Mouse (Mus musculus): ENCODE results near the gene Disp2. TPM values are rescaled to one million over a fixed set of nuclear protein-coding genes. Genes with fewer than 3 reads are reported as not detected.

The Disp2 gene
- total RNA-seq, 1 experiment = 0.31 TPM

DNA sequence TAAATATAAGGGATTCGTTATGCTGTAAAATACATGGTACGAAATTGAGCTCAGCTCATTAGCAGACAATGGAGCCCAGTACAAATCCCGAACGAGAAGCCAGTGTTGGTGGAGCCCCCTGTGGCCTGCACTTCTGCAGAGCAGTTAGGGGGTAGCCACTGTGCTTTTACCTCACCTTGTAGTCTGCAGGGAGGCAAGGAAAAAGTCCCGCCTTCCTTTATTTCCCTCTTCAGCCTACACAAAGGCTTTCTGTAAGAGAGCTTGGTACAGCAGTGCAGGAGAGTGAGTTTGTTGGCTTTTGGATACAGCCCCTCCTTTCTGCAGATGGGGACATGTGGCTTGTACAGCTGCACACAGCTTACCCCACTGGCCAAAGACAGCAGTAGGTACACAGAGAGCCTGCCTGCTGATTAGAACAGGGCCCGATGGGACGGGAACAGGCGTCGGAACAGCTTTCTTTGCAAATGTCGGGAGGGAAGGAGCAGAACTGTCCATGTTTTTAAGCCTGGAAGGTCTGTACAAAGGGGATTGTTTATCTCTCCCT lies 30.1 kb upstream of the Disp2 start:
- H3K27ac ChIP-seq (ENCODE audit: insufficient read depth, low read depth, low read length, poor library complexity, severe bottlenecking) = no peak overlapping the region
- H3K4me3 ChIP-seq (ENCODE audit: insufficient read depth in 1 of 2, low read depth in 1 of 2, low read length in 2 of 2, poor library complexity in 1 of 2, severe bottlenecking in 1 of 2) = no peak overlapping the region
- no peak for DNase-seq (ENCODE audit: low read depth, low spot score)
- H3K4me1 ChIP-seq (ENCODE audit: control insufficient read depth in 2 of 2, insufficient read depth in 2 of 2, low read length in 2 of 2, poor library complexity in 1 of 2) = no peaks in the 10 kb centered on the region
- in situ Hi-C loops (cut with MboI; ENCODE audit: low sequenced_read_pairs in 2 of 2, unreplicated experiment in 2 of 2) = loop anchor here in 1 of 2 experiments (5.0 kb wide), 1 partner anchor 148 kb away; no protein-coding TSS in a partner anchor
- H3K36me3 ChIP-seq (ENCODE audit: control insufficient read depth, insufficient read depth, low read length, poor library complexity, severe bottlenecking) = no peaks in the 10 kb centered on the region
- TF ChIP-seq CHD2 (IDR thresholded peaks at IDR 0.05; ENCODE audit: low read depth, low read length) = no peak
- TF ChIP-seq ZC3H11A (IDR thresholded peaks at IDR 0.05; ENCODE audit: borderline replicate concordance, low read depth, low read length) = no peak
- TF ChIP-seq MAFK (IDR thresholded peaks at IDR 0.05; ENCODE audit: insufficient read depth, low read depth, low read length) = no peak
- no peak for TF ChIP-seq ZNF384 (IDR thresholded peaks at IDR 0.05; ENCODE audit: low read depth, low read length)
- TF ChIP-seq HCFC1 (IDR thresholded peaks at IDR 0.05; ENCODE audit: borderline replicate concordance, insufficient read depth, low read length) = no peak
- H3K9me3 ChIP-seq (ENCODE audit: control insufficient read depth, insufficient read depth, low read depth, low read length) = no peaks in the 10 kb centered on the region
- H3K9ac ChIP-seq (ENCODE audit: insufficient read depth, low read depth, low read length, poor library complexity, severe bottlenecking) = no peak overlapping the region

DNA sequence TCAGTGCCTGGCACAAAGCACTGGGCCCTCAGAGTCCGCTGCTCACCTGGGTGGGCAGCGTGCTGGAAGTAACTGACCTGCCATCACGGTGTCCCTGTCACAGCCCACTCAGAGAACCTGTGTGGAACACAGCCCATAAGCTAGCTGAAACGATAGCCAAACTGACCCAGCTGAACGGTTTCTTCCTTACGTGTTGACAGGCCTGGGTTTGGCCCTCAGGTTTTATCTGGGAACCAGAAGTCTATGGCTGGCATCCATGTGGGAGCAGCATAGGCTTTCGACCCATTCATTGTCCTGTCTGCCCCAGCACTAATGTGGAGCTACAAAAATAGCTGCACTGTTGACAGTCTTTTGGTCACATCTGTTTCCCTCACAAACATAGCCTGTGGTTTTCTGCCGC lies 29.0 kb upstream of the Disp2 start:
- no peaks in the 10 kb centered on the region for H3K36me3 ChIP-seq (ENCODE audit: control insufficient read depth, insufficient read depth, low read length, poor library complexity, severe bottlenecking)
- in situ Hi-C loops (cut with MboI; ENCODE audit: low sequenced_read_pairs in 2 of 2, unreplicated experiment in 2 of 2) = no loop called here
- H3K27ac ChIP-seq (ENCODE audit: insufficient read depth, low read depth, low read length, poor library complexity, severe bottlenecking) = no peak overlapping the region
- no peak for DNase-seq (ENCODE audit: low read depth, low spot score)
- TF ChIP-seq MAFK (IDR thresholded peaks at IDR 0.05; ENCODE audit: insufficient read depth, low read depth, low read length) (no peak), HCFC1 (IDR thresholded peaks at IDR 0.05; ENCODE audit: borderline replicate concordance, insufficient read depth, low read length) (no peak), CHD2 (IDR thresholded peaks at IDR 0.05; ENCODE audit: low read depth, low read length) (no peak), ZNF384 (IDR thresholded peaks at IDR 0.05; ENCODE audit: low read depth, low read length) (no peak)
- H3K9me3 ChIP-seq (ENCODE audit: control insufficient read depth, insufficient read depth, low read depth, low read length) = no peaks in the 10 kb centered on the region
- H3K4me3 ChIP-seq (ENCODE audit: insufficient read depth in 1 of 2, low read depth in 1 of 2, low read length in 2 of 2, poor library complexity in 1 of 2, severe bottlenecking in 1 of 2) = no peak overlapping the region
- no peak overlapping the region for H3K9ac ChIP-seq (ENCODE audit: insufficient read depth, low read depth, low read length, poor library complexity, severe bottlenecking)
- no peaks in the 10 kb centered on the region for H3K4me1 ChIP-seq (ENCODE audit: control insufficient read depth in 2 of 2, insufficient read depth in 2 of 2, low read length in 2 of 2, poor library complexity in 1 of 2)

DNA sequence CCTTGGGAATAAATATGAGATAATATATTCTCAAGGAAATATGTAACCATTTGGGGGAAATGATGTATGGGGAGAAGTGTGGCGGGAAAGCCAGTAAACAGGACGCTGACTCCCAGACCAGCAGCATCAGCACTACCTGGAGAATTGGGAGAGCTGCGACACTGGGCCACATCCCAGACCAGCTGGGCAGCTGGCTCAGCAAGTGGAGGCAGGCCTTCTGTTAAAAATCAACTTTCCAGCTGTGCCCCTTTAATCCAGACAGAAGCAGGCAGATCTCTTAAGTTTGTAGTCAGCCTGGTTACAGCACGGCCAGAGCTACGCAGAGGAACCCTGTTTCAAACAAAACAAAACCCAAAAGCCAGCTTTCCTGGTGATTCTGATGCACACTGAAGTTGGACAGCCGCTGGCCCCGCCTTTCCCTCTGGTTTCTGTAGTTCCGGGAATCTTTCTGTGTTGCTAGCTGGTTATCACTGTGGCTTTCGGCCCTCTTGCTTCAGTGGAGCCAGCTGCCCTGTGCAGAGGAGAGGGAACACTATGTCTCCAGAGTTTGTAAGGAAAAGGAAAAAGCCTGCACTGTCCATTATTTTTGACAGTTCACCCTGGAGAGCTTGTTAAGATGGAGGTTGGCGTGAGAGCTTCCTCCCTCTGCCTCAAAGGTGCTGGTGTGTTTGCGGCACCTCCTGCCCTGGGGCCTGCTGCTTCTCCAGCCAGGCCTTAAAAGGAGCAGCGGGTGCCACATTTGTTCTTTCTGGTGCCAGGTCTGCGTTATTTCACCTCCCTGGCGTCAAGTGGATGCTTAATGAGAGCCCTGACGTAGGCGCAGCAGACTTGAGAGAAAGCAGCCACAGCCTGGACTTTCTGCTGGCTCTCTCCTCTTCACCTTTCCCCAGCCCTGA lies 27.4 kb upstream of the Disp2 start:
- no peak for DNase-seq (ENCODE audit: low read depth, low spot score)
- Histone ChIP-seq H3K4me3 (ENCODE audit: insufficient read depth in 1 of 2, low read depth in 1 of 2, low read length in 2 of 2, poor library complexity in 1 of 2, severe bottlenecking in 1 of 2) (no peak overlapping the region), H3K27ac (ENCODE audit: insufficient read depth, low read depth, low read length, poor library complexity, severe bottlenecking) (no peak overlapping the region), H3K36me3 (ENCODE audit: control insufficient read depth, insufficient read depth, low read length, poor library complexity, severe bottlenecking) (no peaks in the 10 kb centered on the region), H3K9ac (ENCODE audit: insufficient read depth, low read depth, low read length, poor library complexity, severe bottlenecking) (no peak overlapping the region), H3K9me3 (ENCODE audit: control insufficient read depth, insufficient read depth, low read depth, low read length) (no peaks in the 10 kb centered on the region), H3K4me1 (ENCODE audit: control insufficient read depth in 2 of 2, insufficient read depth in 2 of 2, low read length in 2 of 2, poor library complexity in 1 of 2) (no peaks in the 10 kb centered on the region)
- no peak for TF ChIP-seq ZC3H11A (IDR thresholded peaks at IDR 0.05; ENCODE audit: borderline replicate concordance, low read depth, low read length)
- TF ChIP-seq ZNF384 (IDR thresholded peaks at IDR 0.05; ENCODE audit: low read depth, low read length) = no peak
- in situ Hi-C loops (cut with MboI; ENCODE audit: low sequenced_read_pairs in 2 of 2, unreplicated experiment in 2 of 2) = no loop called here

DNA sequence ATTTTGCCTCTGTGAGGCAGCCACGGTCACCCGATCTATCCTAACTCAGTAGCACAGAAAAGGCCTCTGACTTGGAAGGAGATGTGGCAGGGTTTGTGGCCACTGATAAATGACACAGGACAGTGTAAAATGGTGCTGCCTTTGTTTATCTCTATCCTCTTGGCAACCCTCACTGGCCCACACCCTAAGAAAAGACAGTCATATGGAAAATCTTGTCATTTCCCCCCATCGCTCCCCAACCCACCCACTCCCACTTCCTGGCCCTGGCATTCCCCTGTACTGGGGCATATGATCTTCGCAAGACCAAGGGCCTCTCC lies 26.8 kb upstream of the Disp2 start:
- in situ Hi-C loops (cut with MboI; ENCODE audit: low sequenced_read_pairs in 2 of 2, unreplicated experiment in 2 of 2) = no loop called here
- no peaks in the 10 kb centered on the region for H3K4me1 ChIP-seq (ENCODE audit: control insufficient read depth in 2 of 2, insufficient read depth in 2 of 2, low read length in 2 of 2, poor library complexity in 1 of 2)
- no peak overlapping the region for H3K9ac ChIP-seq (ENCODE audit: insufficient read depth, low read depth, low read length, poor library complexity, severe bottlenecking)
- no peaks in the 10 kb centered on the region for H3K36me3 ChIP-seq (ENCODE audit: control insufficient read depth, insufficient read depth, low read length, poor library complexity, severe bottlenecking)
- H3K9me3 ChIP-seq (ENCODE audit: control insufficient read depth, insufficient read depth, low read depth, low read length) = no peaks in the 10 kb centered on the region
- H3K4me3 ChIP-seq (ENCODE audit: insufficient read depth in 1 of 2, low read depth in 1 of 2, low read length in 2 of 2, poor library complexity in 1 of 2, severe bottlenecking in 1 of 2) = no peak overlapping the region
- TF ChIP-seq HCFC1 (IDR thresholded peaks at IDR 0.05; ENCODE audit: borderline replicate concordance, insufficient read depth, low read length) (no peak), ZC3H11A (IDR thresholded peaks at IDR 0.05; ENCODE audit: borderline replicate concordance, low read depth, low read length) (no peak), MAFK (IDR thresholded peaks at IDR 0.05; ENCODE audit: insufficient read depth, low read depth, low read length) (no peak), CHD2 (IDR thresholded peaks at IDR 0.05; ENCODE audit: low read depth, low read length) (no peak), ZNF384 (IDR thresholded peaks at IDR 0.05; ENCODE audit: low read depth, low read length) (no peak)
- H3K27ac ChIP-seq (ENCODE audit: insufficient read depth, low read depth, low read length, poor library complexity, severe bottlenecking) = no peak overlapping the region
- no peak for DNase-seq (ENCODE audit: low read depth, low spot score)

All from ES-E14 (cell line).